Mouse (Mus musculus) thymus, postnatal 36 days (tissue): ENCODE data around the gene Dennd2a.

ENCODE experiments used
- DNase-seq, 2 experiments: peaks; one replicate each; pipeline ENCODE4 v3.0.0; 2022; ENCODE audit warnings: mixed read lengths in 2 of 2

The Dennd2a gene

DNA sequence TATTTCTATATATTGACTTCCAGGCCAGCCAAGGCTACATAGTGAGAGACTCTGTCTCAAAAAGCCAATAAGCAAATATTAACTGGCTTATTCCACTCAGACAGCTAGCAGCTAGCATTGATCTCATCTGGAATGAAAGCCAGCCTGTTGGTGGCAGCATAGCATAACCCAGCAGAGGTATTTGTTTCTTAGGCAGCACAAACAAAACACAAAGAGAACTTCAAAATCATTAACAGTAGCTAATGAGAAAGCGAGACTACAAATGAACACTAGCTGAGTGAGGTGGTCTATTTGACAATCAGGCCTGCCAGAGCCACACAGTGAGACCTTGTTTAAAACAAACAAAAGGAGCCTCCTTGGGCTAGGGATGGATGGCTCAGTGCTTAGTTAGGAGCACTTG lies 143.6 kb downstream of the Dennd2a start:
- DNase-seq: no peak
